Mouse (Mus musculus): ENCODE measurements around the gene Bag5.
"Not testable (repeated sequence)": the region's sequence is repeated elsewhere in the genome, so short reads cannot be mapped to it uniquely, and the experiment has no call there.

The Bag5 gene

GRCm38 (mm10) chr12:111675797-111676580 is 37.1 kb downstream of the Bag5 start:
- in situ Hi-C loops (cut with MboI, MseI): no loop called here

DNA sequence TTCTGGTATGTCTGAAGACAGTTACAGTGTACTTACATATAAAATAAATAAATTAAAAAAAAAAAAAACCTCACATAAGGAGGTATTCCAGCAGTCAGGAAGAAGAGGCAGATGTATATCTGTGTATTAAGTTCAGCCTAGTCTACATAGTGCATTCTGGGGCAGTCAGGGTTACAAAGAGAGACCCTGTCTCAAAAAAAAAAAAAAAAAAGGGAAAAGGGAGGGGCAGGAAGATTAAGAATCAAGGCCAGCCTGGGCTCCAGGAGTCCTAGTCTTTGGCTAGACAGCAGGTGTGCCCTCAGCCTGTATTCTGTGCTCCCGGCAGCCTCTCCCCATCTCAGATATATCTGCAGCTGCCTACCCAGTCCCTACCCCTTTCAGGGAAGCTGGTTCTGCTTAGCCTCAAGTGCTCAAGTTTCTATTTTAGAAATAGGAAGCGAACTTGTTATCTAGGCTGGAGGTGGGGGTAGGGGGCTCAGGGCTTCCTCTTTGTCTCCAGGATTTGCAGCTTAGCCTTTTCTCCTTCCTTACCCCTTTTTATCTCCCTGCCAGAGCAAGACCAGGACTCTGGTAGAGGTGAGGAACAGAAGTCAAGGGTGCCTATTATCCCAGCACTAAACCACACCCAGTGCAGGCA is 38.1 kb downstream of the Bag5 start:
- in situ Hi-C loops (cut with MboI, MseI): no loop called here

DNA sequence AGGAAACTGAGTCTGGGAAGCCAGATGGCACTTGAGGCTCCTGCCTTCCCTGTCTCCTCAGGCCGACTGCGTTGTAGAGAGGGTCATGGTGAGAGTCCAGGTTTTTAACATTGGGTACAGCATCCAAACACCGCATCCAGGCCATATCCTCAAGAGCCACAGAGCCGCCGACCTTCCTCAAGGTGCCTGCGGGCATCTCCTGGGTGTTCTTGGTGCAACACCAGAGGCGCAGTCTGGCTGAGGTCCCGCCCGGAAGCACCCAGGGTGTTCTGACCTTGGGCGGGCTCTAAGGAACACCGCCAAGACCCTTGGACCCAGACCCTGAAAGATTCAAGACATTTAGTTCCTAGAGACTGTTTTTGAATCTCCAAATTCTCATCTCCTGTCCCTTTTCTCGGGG is 40.5 kb downstream of the Bag5 start:
- in situ Hi-C loops (cut with MboI, MseI): no loop called here

DNA sequence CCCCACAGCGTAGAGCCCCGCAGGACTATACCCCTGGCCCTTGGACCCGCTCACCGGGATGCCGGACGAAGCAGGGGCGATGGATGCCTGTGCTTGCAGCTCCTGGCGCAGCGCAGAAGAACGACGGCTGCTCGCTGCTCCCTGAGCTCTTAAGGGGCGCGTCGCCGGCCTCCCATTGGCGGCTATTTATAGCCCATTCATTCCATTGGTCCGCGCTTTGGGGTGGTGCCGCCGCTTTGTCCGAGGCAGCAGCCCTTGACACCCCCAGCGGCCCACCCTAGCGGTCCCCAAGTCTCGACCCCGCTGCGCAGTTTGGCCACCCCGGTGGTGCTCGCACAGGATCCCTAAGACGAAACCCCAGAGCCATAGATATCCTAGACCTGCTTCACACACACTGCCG is 40.9 kb downstream of the Bag5 start, which contains the start of gene Ckb:
Gene Ckb (minus strand): TSS at position 163 of the 400 bp plus-strand sequence.
- in situ Hi-C loops (cut with MboI, MseI): no loop called here

DNA sequence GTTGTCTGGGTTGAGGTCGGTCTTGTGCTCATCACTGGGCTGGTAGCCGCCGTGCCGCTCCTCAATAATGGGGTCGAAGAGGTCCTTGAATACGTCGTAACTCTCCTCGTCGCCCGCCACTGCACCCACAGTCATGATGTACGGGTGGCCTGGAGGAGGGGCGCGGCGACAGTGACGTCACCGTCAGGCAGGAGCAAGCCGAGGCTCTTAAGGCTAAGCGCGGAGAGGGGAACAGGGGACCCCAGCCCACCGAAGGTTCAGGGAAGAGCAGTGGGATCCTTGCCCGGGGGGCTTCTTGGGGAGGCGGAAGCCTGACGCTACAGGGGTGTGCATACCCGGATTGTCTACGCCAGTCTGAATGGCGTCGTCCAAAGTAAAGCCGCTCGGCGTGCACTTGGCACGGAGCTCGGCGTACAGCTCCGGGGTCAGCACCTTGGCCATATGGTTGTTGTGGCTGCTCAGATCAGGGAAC is 41.6 kb downstream of the Bag5 start:
- in situ Hi-C loops (cut with MboI, MseI): no loop called here

- in situ Hi-C loops (cut with MboI, MseI): no loop called here
Observed at GRCm38 (mm10) chr12:111670976-111671375, 42.1 kb downstream of the Bag5 start.

GRCm38 (mm10) chr12:111670371-111670971 is 42.6 kb downstream of the Bag5 start:
- in situ Hi-C loops (cut with MboI, MseI): no loop called here

- in situ Hi-C loops (cut with MboI, MseI): no loop called here
Observed at GRCm38 (mm10) chr12:111669961-111670360, 43.1 kb downstream of the Bag5 start.

DNA sequence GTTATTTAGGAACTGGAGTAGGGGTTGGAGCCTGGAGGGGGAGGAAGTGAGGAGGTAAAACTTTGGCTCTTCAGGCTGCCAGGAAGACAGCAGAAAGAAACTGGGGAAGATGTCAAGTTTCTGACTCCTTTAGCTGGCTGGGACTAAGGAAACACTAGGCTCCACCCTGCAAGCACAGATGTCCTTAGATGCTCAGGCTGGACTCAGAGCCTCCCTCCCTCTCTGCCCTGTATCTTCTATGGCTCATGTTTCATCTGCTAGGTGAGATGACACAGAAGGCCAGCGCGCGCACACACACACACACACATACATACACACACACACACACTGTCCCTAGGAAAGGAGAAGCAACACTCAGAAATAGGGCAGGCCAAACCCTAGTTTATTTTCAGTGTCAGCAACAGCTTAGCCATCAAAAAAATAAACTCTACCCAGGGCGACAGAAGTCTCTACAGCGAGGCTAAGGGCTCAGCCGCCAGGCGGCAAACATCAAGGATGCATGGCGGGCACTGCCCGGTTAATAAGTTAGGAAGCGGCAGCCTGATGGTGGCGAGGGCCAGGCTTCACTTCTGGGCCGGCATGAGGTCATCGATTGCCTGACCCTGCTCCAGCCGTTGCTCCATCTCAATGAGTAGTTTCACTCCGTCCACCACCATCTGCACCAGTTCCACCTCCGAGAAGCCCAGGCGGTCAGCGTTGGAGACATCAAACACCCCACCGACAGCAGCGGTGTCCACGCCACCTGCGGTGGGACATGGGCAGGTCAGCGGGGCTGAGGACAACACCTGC is 43.9 kb downstream of the Bag5 start:
- in situ Hi-C loops (cut with MboI, MseI): no loop called here

DNA sequence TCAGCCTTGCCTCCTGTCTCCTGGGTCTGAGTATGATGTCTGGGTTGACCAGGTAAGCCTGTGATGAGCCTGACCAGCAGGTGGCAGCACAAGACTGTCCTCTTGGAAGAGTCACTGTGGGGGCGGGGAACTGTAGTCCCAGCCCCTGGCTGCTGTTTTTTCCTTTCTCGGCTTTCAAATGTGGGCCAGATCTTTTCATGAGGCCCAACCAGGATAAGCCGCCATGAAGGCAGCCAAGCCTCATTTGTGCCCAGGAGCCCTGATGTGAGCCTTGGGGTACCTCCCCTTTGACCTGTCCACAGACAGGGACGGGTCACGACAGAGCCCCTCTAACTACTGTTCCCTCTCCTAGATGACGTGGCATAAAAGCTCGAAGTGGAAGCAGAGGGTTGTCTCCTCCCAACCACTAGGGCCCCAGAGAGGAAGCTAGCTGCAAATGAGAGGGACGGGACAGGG is 44.6 kb downstream of the Bag5 start:
- in situ Hi-C loops (cut with MboI, MseI): no loop called here

- in situ Hi-C loops (cut with MboI, MseI): no loop called here
Observed at GRCm38 (mm10) chr12:111667421-111667820, 45.6 kb downstream of the Bag5 start.

GRCm38 (mm10) chr12:111666380-111666779 is 46.7 kb downstream of the Bag5 start:
- in situ Hi-C loops (cut with MboI, MseI): no loop called here

DNA sequence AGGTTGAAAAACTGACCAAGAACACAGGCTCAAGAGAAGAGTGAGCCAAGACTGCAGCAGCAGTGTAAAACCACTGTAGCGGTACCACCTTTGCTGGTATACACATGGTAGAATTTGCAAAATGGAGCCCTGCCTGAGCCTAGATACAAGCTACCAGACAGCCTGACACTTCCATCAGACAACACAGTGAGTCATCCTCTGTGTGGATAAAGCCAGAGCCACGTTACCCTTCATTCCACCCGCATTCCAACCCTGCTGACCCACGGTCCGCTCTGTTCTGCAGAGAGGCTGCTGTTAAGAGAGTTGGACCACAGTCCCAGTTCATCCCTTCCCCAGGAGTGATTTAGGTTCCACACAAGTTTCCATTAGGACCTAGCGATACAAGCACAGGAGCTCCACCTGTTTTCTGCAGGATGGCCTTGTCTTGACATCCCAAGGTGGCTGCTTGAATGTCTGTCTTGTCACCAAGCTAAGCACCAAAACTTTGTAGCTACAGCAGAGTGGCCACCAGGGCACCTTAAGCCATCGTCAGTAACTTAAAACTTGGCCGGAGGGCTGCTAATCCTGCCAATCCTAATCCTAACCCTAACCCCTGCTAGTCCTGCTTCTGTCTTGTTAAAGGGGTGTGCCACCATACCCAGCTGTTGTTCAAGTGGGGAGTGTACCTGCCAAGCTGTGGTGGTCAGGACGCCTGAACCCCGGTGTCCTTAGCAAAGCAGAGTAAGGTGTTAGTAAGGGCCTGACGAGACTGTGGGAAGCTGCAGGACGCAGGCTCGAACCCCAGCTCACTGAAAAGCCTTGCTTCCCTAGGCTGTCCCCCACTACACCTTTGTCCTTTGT is 47.8 kb downstream of the Bag5 start:
- in situ Hi-C loops (cut with MboI, MseI): no loop called here

DNA sequence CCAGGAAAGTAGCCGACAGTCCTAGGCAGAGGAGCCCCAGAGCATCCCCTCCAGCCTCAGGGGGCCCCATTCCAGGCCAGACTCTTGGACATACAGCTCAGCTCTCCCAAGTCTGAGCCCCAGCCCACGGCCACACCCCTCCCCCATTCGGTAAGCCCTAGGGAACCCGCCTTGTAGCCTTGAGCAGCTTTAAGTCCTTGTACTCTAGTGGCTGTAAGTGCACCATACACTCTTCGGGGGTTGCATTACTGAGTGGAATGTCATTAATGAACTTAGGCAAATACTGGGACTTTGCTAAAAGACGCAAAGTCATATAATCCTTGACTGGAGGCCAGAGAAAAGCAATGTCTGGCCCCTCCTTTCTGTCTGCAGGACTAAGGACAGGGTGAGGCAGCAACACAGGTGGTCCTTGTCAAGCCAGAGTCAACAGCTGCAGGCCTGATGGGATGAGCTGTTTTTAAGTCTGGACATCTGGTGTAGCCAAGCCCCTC is 48.9 kb downstream of the Bag5 start:
- in situ Hi-C loops (cut with MboI, MseI): no loop called here

DNA sequence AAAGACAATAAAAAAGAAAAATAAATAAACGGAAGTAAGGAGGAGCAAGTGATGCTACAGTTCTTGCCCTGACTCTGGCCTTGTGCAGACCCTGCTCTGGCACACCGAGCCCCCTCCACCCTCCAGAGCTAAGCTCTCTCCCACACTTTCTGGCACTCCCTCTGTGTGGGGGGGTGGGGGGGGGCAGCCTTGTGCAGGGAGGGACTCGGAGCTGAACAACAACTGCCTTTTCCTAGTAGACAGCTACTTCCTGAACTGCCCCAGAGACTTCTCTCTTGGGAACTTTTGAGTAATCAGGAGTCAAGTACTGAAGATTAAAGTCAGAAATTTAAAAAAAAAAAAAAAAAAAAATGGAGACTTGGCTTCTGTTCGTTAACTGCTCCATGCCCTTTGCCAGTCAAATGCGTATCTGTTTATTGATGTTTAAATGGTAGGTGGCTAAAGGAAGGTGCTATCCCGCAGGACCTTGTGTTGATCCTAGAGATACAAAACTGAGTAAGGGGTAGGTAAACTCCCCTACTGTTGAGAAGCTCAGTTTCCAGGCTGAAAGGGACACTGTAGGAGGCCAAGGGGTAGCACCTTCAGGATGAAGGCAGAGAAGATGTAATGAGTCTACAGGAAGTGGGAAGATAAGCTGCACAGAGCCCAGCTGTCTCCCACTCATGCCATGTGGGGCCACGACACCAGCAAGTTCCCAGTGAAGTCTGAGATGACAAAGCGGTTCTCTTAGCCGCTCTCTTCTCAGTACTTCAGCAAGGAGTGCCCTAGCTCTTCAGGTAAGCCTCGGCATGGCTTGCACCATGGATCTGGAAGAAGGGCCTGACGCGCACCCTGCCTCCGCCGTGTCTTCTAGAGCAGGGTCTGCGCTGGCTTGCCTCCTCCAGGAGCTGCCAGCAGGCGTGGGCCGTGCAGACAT is 49.6 kb downstream of the Bag5 start:
- in situ Hi-C loops (cut with MboI, MseI): no loop called here

GRCm38 (mm10) chr12:111661554-111661953 is 51.5 kb downstream of the Bag5 start:
- in situ Hi-C loops (cut with MboI, MseI): not testable (repeated sequence)

DNA sequence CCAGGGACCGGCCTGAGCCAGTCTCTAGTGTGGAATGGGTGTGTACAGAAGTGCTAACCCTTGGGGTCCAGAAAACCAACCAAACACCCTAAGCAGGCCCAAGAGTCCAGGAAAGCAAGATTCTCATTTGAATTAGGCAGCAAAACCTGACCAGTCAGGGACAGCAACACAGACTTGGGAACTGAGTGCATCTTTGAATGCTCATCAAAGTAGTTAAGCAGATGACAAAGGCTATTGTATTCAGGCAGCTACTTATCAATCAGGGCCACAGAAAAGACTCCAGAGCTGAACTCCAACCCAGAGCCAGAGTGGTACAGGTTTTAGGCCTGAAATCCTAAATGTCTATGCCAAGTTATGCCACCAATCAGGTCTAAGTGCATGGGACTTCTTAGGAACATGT is 52.4 kb downstream of the Bag5 start:
- in situ Hi-C loops (cut with MboI, MseI): no loop called here

Measured in regulatory T cell (primary cell).